Mouse (Mus musculus): ENCODE results near the gene Slc23a4. TPM values are rescaled to one million over a fixed set of nuclear protein-coding genes. Genes with fewer than 3 reads are reported as not detected.

Slc23a4 gene
- polyA plus RNA-seq (2014; fragmentation: Illumina TruSeq; extraction: RNeasy Lipid Tissue Mini Kit (QIAGEN cat#74804); ENCODE audit: low read depth, low replicate concordance): 0.58 TPM

GRCm38 (mm10) chr6:34988081-34988761 is at the start of gene Slc23a4:
Gene Slc23a4, minus strand, starts transcription at chr6:34988404.

GRCm38 (mm10) chr6:34919956-34920355 is 68.2 kb downstream of the Slc23a4 start, which contains the start of gene Stra8:
Gene Stra8, plus strand, starts transcription at chr6:34920163.

GRCm38 (mm10) chr6:34910371-34911219 is 77.6 kb downstream of the Slc23a4 start, which contains the start of gene Wdr91:
Gene Wdr91, minus strand, starts transcription at chr6:34910876.

Other genes starting within 250 kb of the Slc23a4 start
- 5.9 TPM for gene Agbl3, start 208.0 kb downstream of the Slc23a4 start, polyA plus RNA-seq (2014; fragmentation: Illumina TruSeq; extraction: RNeasy Lipid Tissue Mini Kit (QIAGEN cat#74804); ENCODE audit: low read depth, low replicate concordance)
- 20.3 TPM for gene Tmem140, start 125.3 kb downstream of the Slc23a4 start, polyA plus RNA-seq (2014; fragmentation: Illumina TruSeq; extraction: RNeasy Lipid Tissue Mini Kit (QIAGEN cat#74804); ENCODE audit: low read depth, low replicate concordance)
- gene Cyren, start 110.3 kb downstream of the Slc23a4 start, polyA plus RNA-seq (2014; fragmentation: Illumina TruSeq; extraction: RNeasy Lipid Tissue Mini Kit (QIAGEN cat#74804); ENCODE audit: low read depth, low replicate concordance): 6.7 TPM
- 10.2 TPM for gene Wdr91, start 77.5 kb downstream of the Slc23a4 start, polyA plus RNA-seq (2014; fragmentation: Illumina TruSeq; extraction: RNeasy Lipid Tissue Mini Kit (QIAGEN cat#74804); ENCODE audit: low read depth, low replicate concordance)
- not detected for gene Stra8, start 68.2 kb downstream of the Slc23a4 start, polyA plus RNA-seq (2014; fragmentation: Illumina TruSeq; extraction: RNeasy Lipid Tissue Mini Kit (QIAGEN cat#74804); ENCODE audit: low read depth, low replicate concordance)
- gene Cnot4, start 145.3 kb upstream of the Slc23a4 start, polyA plus RNA-seq (2014; fragmentation: Illumina TruSeq; extraction: RNeasy Lipid Tissue Mini Kit (QIAGEN cat#74804); ENCODE audit: low read depth, low replicate concordance): 16.2 TPM
- gene Nup205, start 189.0 kb upstream of the Slc23a4 start, polyA plus RNA-seq (2014; fragmentation: Illumina TruSeq; extraction: RNeasy Lipid Tissue Mini Kit (QIAGEN cat#74804); ENCODE audit: low read depth, low replicate concordance): 10.0 TPM